Mouse (Mus musculus) left cerebral cortex, postnatal 14 days (tissue): ENCODE measurements around the gene Dlg1. TPM values are rescaled to one million over a fixed set of nuclear protein-coding genes. Genes with fewer than 3 reads are reported as not detected.
A peak's percentile ranks its signal among the peaks of the same experiment; 100 is the strongest.

Experiments used
- DNase-seq, 2 experiments: peaks; one replicate each; pipeline ENCODE4 v3.0.0; 2021 to 2022; ENCODE audit warnings: low spot score in 2 of 2, mixed read lengths in 1 of 2
- intact Hi-C: fragments of 180-260 bp; cut with DNase I; formaldehyde crosslinking; loops from one replicate; pipeline ENCODE4 v1.15.1; 2025
- total RNA-seq, 2 experiments: library from RNA; stranded (reverse); gene quantifications; 2 replicates each; pipeline ENCODE4 v1.2.3; 2021

Gene Dlg1
- total RNA-seq, 2 experiments from 2014 or later, result 148 to 158 TPM

GRCm38 (mm10) chr16:31803644-31804043 is 140.4 kb downstream of the Dlg1 start:
- no peak for DNase-seq
- intact Hi-C loops, result no loop called here

GRCm38 (mm10) chr16:31826049-31826448 is 162.8 kb downstream of the Dlg1 start:
- no peak for DNase-seq
- intact Hi-C loops, result no loop called here

- no peak for DNase-seq
- intact Hi-C loops, result no loop called here
These were observed 167.5 kb downstream of the Dlg1 start for GRCm38 (mm10) chr16:31830726-31831125.

- intact Hi-C loops, result no loop called here
- DNase-seq, result no peak
These were observed 169.6 kb downstream of the Dlg1 start for GRCm38 (mm10) chr16:31832630-31833422.

- no peak for DNase-seq
- intact Hi-C loops, result no loop called here
These were observed 170.9 kb downstream of the Dlg1 start for GRCm38 (mm10) chr16:31834011-31834584.

- intact Hi-C loops, result no loop called here
- DNase-seq, result no peak
These were observed 171.5 kb downstream of the Dlg1 start for GRCm38 (mm10) chr16:31834662-31835318.

GRCm38 (mm10) chr16:31837362-31837761 is 174.1 kb downstream of the Dlg1 start:
- intact Hi-C loops, result no loop called here
- DNase-seq, result no peak

- DNase-seq, result no peak
- intact Hi-C loops, result no loop called here
These were observed 181.0 kb downstream of the Dlg1 start for GRCm38 (mm10) chr16:31844246-31844645.

GRCm38 (mm10) chr16:31846763-31847162 is 183.5 kb downstream of the Dlg1 start:
- intact Hi-C loops, result no loop called here
- DNase-seq, result no peak

- no peak for DNase-seq
- intact Hi-C loops, result no loop called here
These were observed 200.7 kb downstream of the Dlg1 start for GRCm38 (mm10) chr16:31863920-31864319.

- no peak for DNase-seq
- intact Hi-C loops, result no loop called here
These were observed 202.0 kb downstream of the Dlg1 start for GRCm38 (mm10) chr16:31865242-31865641.

- no peak for DNase-seq
- intact Hi-C loops, result no loop called here
These were observed 203.7 kb downstream of the Dlg1 start for GRCm38 (mm10) chr16:31866911-31867310.

GRCm38 (mm10) chr16:31867736-31868135 is 204.5 kb downstream of the Dlg1 start:
- intact Hi-C loops, result no loop called here
- no peak for DNase-seq

- DNase-seq, result no peak
- intact Hi-C loops, result no loop called here
These were observed 210.5 kb downstream of the Dlg1 start for GRCm38 (mm10) chr16:31873721-31874120.

GRCm38 (mm10) chr16:31875391-31875790 is 212.1 kb downstream of the Dlg1 start:
- intact Hi-C loops, result no loop called here
- DNase-seq, result no peak

GRCm38 (mm10) chr16:31876386-31876785 is 213.1 kb downstream of the Dlg1 start:
- intact Hi-C loops, result loop anchor here (1.0 kb wide), 1 partner anchor 22 kb away; no protein-coding TSS in a partner anchor
- DNase-seq, result peak; percentile 74 to 85

- DNase-seq, result no peak
- intact Hi-C loops, result loop anchor here (2.0 kb wide), 1 partner anchor 41 kb away; no protein-coding TSS in a partner anchor
These were observed 214.8 kb downstream of the Dlg1 start for GRCm38 (mm10) chr16:31878052-31878451.

- DNase-seq, result peak in 1 of 2 experiments; percentile 57
- intact Hi-C loops, result loop anchor here (2.0 kb wide), 1 partner anchor 40 kb away; no protein-coding TSS in a partner anchor
These were observed 215.5 kb downstream of the Dlg1 start, which contains the start of gene Meltf for GRCm38 (mm10) chr16:31878573-31879257. Gene Meltf, plus strand, starts transcription at chr16:31878810.

- DNase-seq, result no peak
- intact Hi-C loops, result no loop called here
These were observed 217.1 kb downstream of the Dlg1 start for GRCm38 (mm10) chr16:31880146-31880840.
